ENCODE assay signal across 26 mouse cellular contexts in the genomic region with DNA sequence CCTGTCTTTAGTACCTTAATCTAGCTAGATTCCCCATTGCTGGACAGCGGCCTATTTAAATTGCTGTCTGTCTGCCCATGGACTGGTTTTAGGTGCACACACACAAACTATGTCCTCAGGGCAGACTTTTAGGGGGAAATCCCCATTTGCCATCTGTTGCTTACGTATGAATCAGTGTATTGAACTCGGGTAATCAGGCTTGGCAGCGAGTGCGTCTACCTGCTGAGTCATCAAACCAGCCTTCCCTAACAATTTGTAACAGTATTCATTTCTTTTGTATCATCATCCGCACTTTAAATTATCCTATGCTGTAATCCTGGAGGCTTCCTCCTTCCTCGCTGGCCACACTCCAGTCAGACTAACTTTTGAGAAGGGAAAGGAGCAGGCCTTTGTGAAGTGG. TPM values are rescaled to one million over a fixed set of nuclear protein-coding genes. Genes with fewer than 3 reads are reported as not detected.
DNase-seq lines count a peak whose midpoint lies in the region; TF ChIP-seq lines count a peak whose summit lies in the region.
"Had no signal": no experiment of that assay in that cellular context is flagged by ENCODE, and none has a peak within 500 bp of the region (broad histone marks: within the 10 kb centered on the region; RNA-seq: fewer than 3 reads in every experiment).

No protein-coding gene starts in this region.

- no peak overlapping the region for H3K9ac ChIP-seq in ES-E14 (ENCODE audit: insufficient read depth, low read depth, low read length, poor library complexity, severe bottlenecking)
- H3K9ac ChIP-seq: heart, embryonic 15.5 days; hindbrain, embryonic 15.5 days had no signal

- no peaks in the 10 kb centered on the region for H3K36me3 ChIP-seq in ES-E14 (ENCODE audit: control insufficient read depth, insufficient read depth, low read length, poor library complexity, severe bottlenecking)
- peaks cover 3% of the 10 kb centered on the region; the same call in 1 of the 2 replicates for H3K36me3 ChIP-seq in hindbrain, embryonic 10.5 days
- H3K36me3 ChIP-seq: embryonic facial prominence, embryonic 10.5 days; heart, embryonic 15.5 days; hindbrain, embryonic 15.5 days had no signal

- in situ Hi-C loops in ES-E14 (cut with MboI; ENCODE audit: low sequenced_read_pairs in 2 of 2, unreplicated experiment in 2 of 2), result no loop called here

- DNase-seq in 3134 (ENCODE audit: extremely low read depth, insufficient read length, low spot score), result peak; percentile 35
- peak; percentile 83 for DNase-seq in 3T3-L1 (ENCODE audit: low read depth, low spot score)
- DNase-seq in ES-E14 (ENCODE audit: low read depth, low spot score), result no peak
- peak; percentile 8 for DNase-seq in ZHBTc4 (ENCODE audit: low read depth, low spot score)
- no peak for DNase-seq in hindbrain, embryonic 10.5 days (ENCODE audit: low spot score)
- no peak for DNase-seq in kidney, adult 8-10 months
- no peak for DNase-seq in frontal cortex, postnatal 10 days (ENCODE audit: low spot score in 2 of 2)
- no peak for DNase-seq in cerebellum, postnatal 14 days
- DNase-seq: adrenal gland, postnatal 10 days; cerebellum, adult 11-12 months; cerebellum, adult 9-10 months; cerebellum, postnatal 36 days; heart, adult 2 months; heart, postnatal 14 days; kidney, adult 11 months had no signal

- H3K4me3 ChIP-seq in ES-E14 (ENCODE audit: insufficient read depth in 1 of 2, low read depth in 1 of 2, low read length in 2 of 2, poor library complexity in 1 of 2, severe bottlenecking in 1 of 2), result no peak overlapping the region
- H3K4me3 ChIP-seq in hindbrain, embryonic 10.5 days, result no peak overlapping the region
- H3K4me3 ChIP-seq: embryonic facial prominence, embryonic 10.5 days; heart, adult 2 months; heart, embryonic 15.5 days; hindbrain, embryonic 15.5 days had no signal

- H3K9me3 ChIP-seq in ES-E14 (ENCODE audit: control insufficient read depth, insufficient read depth, low read depth, low read length), result no peaks in the 10 kb centered on the region
- H3K9me3 ChIP-seq in hindbrain, embryonic 10.5 days, result no peaks in the 10 kb centered on the region
- H3K9me3 ChIP-seq: embryonic facial prominence, embryonic 10.5 days; heart, embryonic 15.5 days; hindbrain, embryonic 15.5 days had no signal

- no peaks in the 10 kb centered on the region for H3K27me3 ChIP-seq in hindbrain, embryonic 10.5 days (ENCODE audit: insufficient read depth, poor library complexity, severe bottlenecking)
- H3K27me3 ChIP-seq: heart, embryonic 15.5 days; hindbrain, embryonic 15.5 days had no signal

- H3K4me1 ChIP-seq in ES-E14 (ENCODE audit: control insufficient read depth in 2 of 2, insufficient read depth in 2 of 2, low read length in 2 of 2, poor library complexity in 1 of 2), result peaks cover 0 to 2% of the 10 kb centered on the region in 2 experiments; a peak in 1 of 4 replicates
- H3K4me1 ChIP-seq in hindbrain, embryonic 10.5 days (replicated peaks), result peaks cover 5% of the 10 kb centered on the region; the same call in 1 of the 2 replicates
- H3K4me1 ChIP-seq: embryonic facial prominence, embryonic 10.5 days; heart, embryonic 15.5 days; hindbrain, embryonic 15.5 days had no signal

- no peak overlapping the region for H3K27ac ChIP-seq in ES-E14 (ENCODE audit: insufficient read depth, low read depth, low read length, poor library complexity, severe bottlenecking)
- no peak overlapping the region for H3K27ac ChIP-seq in hindbrain, embryonic 10.5 days
- H3K27ac ChIP-seq: embryonic facial prominence, embryonic 10.5 days; heart, adult 2 months; heart, embryonic 15.5 days; hindbrain, embryonic 15.5 days had no signal

- 82% methylated on average over 7 of the region's 7 CpGs for WGBS in hindbrain, embryonic 10.5 days

TF ChIP-seq in ES-E14, 5 proteins besides CTCF, POLR2A, EP300 and RAD21:
- TF ChIP-seq ZC3H11A (IDR thresholded peaks at IDR 0.05; ENCODE audit: borderline replicate concordance, low read depth, low read length), result no peak
- no peak for TF ChIP-seq HCFC1 (IDR thresholded peaks at IDR 0.05; ENCODE audit: borderline replicate concordance, insufficient read depth, low read length)
- TF ChIP-seq MAFK (IDR thresholded peaks at IDR 0.05; ENCODE audit: insufficient read depth, low read depth, low read length), result peak; percentile 33; the same call in 1 of the 2 replicates
- no peak for TF ChIP-seq CHD2 (IDR thresholded peaks at IDR 0.05; ENCODE audit: low read depth, low read length)
- no peak for TF ChIP-seq ZNF384 (IDR thresholded peaks at IDR 0.05; ENCODE audit: low read depth, low read length)

RNA-seq across cellular contexts. Expression of a gene that starts 22.5 kb away (rescaled TPM):
- 1.5 and 2.5 TPM in 2 replicates for total RNA-seq in ES-E14 (2012; rRNA removed)
- polyA plus RNA-seq in hindbrain, embryonic 10.5 days (2016; fragmentation: Nextera tagmentation; extraction: Ambion mirVana), result 14.3 and 14.7 TPM in 2 replicates

RNA-seq across cellular contexts. Expression of a gene that starts 22.7 kb away (rescaled TPM):
- total RNA-seq in ES-E14 (2012; rRNA removed), result 10.4 and 17.4 TPM in 2 replicates
- 4.3 and 6.3 TPM in 2 replicates for polyA plus RNA-seq in hindbrain, embryonic 10.5 days (2016; fragmentation: Nextera tagmentation; extraction: Ambion mirVana)

RNA-seq across cellular contexts. Expression of a gene that starts 28.4 kb away (rescaled TPM):
- total RNA-seq in ES-E14 (2012; rRNA removed), result 0.94 and 1.3 TPM in 2 replicates
- not detected in 2 replicates for polyA plus RNA-seq in hindbrain, embryonic 10.5 days (2016; fragmentation: Nextera tagmentation; extraction: Ambion mirVana)
- total RNA-seq: adrenal gland, postnatal 10 days; adrenal gland, postnatal 4 days; gastrocnemius, adult 8-10 months; gastrocnemius, postnatal 4 days; heart, adult 2 months; heart, postnatal 14 days; MEL had no signal
- polyA plus RNA-seq: embryonic facial prominence, embryonic 10.5 days; embryonic facial prominence, embryonic 14.5 days; forebrain, embryonic 14.5 days; heart, adult 2 months; heart, embryonic 11.5 days; heart, embryonic 15.5 days; hindbrain, embryonic 15.5 days; intestine, embryonic 14.5 days had no signal

RNA-seq across cellular contexts. Expression of a gene that starts 44.6 kb away (rescaled TPM):
- total RNA-seq in ES-E14 (2012; rRNA removed), result 110 TPM in 2 replicates
- 114 and 123 TPM in 2 replicates for polyA plus RNA-seq in hindbrain, embryonic 10.5 days (2016; fragmentation: Nextera tagmentation; extraction: Ambion mirVana)

RNA-seq across cellular contexts. Expression of a gene that starts 49.9 kb away (rescaled TPM):
- total RNA-seq in ES-E14 (2012; rRNA removed), result not detected in 2 replicates
- polyA plus RNA-seq in hindbrain, embryonic 10.5 days (2016; fragmentation: Nextera tagmentation; extraction: Ambion mirVana), result 0.05 and 0.16 TPM in 2 replicates
- polyA plus RNA-seq: embryonic facial prominence, embryonic 10.5 days; forebrain, embryonic 14.5 days; hindbrain, embryonic 15.5 days had no signal

Comparison
In these comparisons a context has a peak if more than half of its experiments do, and no peak if none do; other contexts are left out.
1. DNase-seq: peak in 3134 (single experiment), 3T3-L1 (single experiment) and ZHBTc4 (single experiment); none in ES-E14 (single experiment), hindbrain, embryonic 10.5 days (single experiment), kidney, adult 8-10 months (0 of 2), frontal cortex, postnatal 10 days (0 of 2) and cerebellum, postnatal 14 days (0 of 2).